Mouse (Mus musculus): ENCODE measurements at regions not wholly inside any gene's neighbourhood (a gene's known extent, or its start where the extent isn't known, plus 50 kb on each side); places are given as distances from the start of the nearest gene placed in this dataset.
"Not testable (repeated sequence)": the region's sequence is repeated elsewhere in the genome, so short reads cannot be mapped to it uniquely, and the experiment has no call there.

- DNase-seq = no peak
These were observed 667.4 kb upstream of the Igfbp7 start for GRCm38 (mm10) chr5:78075203-78075602.

GRCm38 (mm10) chr5:78032554-78033250 lies 624.9 kb upstream of the Igfbp7 start:
- no peak for DNase-seq

GRCm38 (mm10) chr5:78017523-78017922 lies 609.7 kb upstream of the Igfbp7 start:
- no peak for DNase-seq

GRCm38 (mm10) chr5:77986449-77987047 lies 578.7 kb upstream of the Igfbp7 start:
- no peak for DNase-seq

- no peak for DNase-seq
These were observed 577.4 kb upstream of the Igfbp7 start for GRCm38 (mm10) chr5:77985269-77985668.

- not testable (repeated sequence) for DNase-seq
These were observed 532.2 kb upstream of the Igfbp7 start for GRCm38 (mm10) chr5:77940021-77940420.

- no peak for DNase-seq
These were observed 524.0 kb upstream of the Igfbp7 start for GRCm38 (mm10) chr5:77931874-77932273.

GRCm38 (mm10) chr5:77921186-77921585 lies 513.3 kb upstream of the Igfbp7 start:
- DNase-seq = no peak

GRCm38 (mm10) chr5:77917086-77917676 lies 509.3 kb upstream of the Igfbp7 start:
- no peak for DNase-seq

- no peak for DNase-seq
These were observed 508.5 kb upstream of the Igfbp7 start for GRCm38 (mm10) chr5:77916375-77916774.

- DNase-seq = no peak
These were observed 501.4 kb upstream of the Igfbp7 start for GRCm38 (mm10) chr5:77909218-77909617.

- not testable (repeated sequence) for DNase-seq
These were observed 484.2 kb upstream of the Igfbp7 start for GRCm38 (mm10) chr5:77892024-77892423.

- DNase-seq = no peak
These were observed 480.7 kb upstream of the Igfbp7 start for GRCm38 (mm10) chr5:77888534-77888933.

GRCm38 (mm10) chr5:77871403-77871802 lies 463.6 kb upstream of the Igfbp7 start:
- no peak for DNase-seq

- no peak for DNase-seq
These were observed 457.5 kb upstream of the Igfbp7 start for GRCm38 (mm10) chr5:77865342-77865741.

- DNase-seq = no peak
These were observed 447.4 kb upstream of the Igfbp7 start for GRCm38 (mm10) chr5:77855191-77855590.

GRCm38 (mm10) chr5:77853999-77854784 lies 446.4 kb upstream of the Igfbp7 start:
- DNase-seq = no peak

GRCm38 (mm10) chr5:77851645-77852044 lies 443.8 kb upstream of the Igfbp7 start:
- no peak for DNase-seq

GRCm38 (mm10) chr5:77838186-77839097 lies 430.6 kb upstream of the Igfbp7 start:
- no peak for DNase-seq

GRCm38 (mm10) chr5:77827971-77828370 lies 420.1 kb upstream of the Igfbp7 start:
- DNase-seq = no peak

- no peak for DNase-seq
These were observed 418.2 kb upstream of the Igfbp7 start for GRCm38 (mm10) chr5:77826063-77826462.

GRCm38 (mm10) chr5:77816759-77817280 lies 409.0 kb upstream of the Igfbp7 start:
- DNase-seq = no peak
